Mouse (Mus musculus): ENCODE data around the gene Ctnnbl1. TPM values are rescaled to one million over a fixed set of nuclear protein-coding genes. Genes with fewer than 3 reads are reported as not detected.

The Ctnnbl1 gene
- polyA plus RNA-seq, 1 experiment from 2014 or later, result 97.1 TPM

- Histone ChIP-seq H3K27ac (replicated peaks; ENCODE audit: low read depth, low read length) (no peak overlapping the region), H3K9me3 (replicated peaks; ENCODE audit: control insufficient read depth, low read length) (no peaks in the 10 kb centered on the region), H3K27me3 (ENCODE audit: control insufficient read depth, insufficient read depth, low read length) (no peaks in the 10 kb centered on the region), H3K36me3 (replicated peaks; ENCODE audit: control insufficient read depth, insufficient read depth, low read depth, low read length) (no peaks in the 10 kb centered on the region), H3K9ac (replicated peaks; ENCODE audit: low read length) (no peak overlapping the region), H3K4me2 (ENCODE audit: low read depth, low read length) (no peak overlapping the region), H3K4me1 (ENCODE audit: control insufficient read depth, insufficient read depth, low read length) (no peaks in the 10 kb centered on the region; the same call in 1 of the 2 replicates), H3K4me3 (ENCODE audit: low read depth, low read length) (no peak overlapping the region)
- DNase-seq (ENCODE audit: low spot score), result no peak
- 61% methylated on average over 7 of the region's 7 CpGs for WGBS
- no peak for ATAC-seq (replicated peaks; ENCODE audit: insufficient number of reproducible peaks, low FRiP score, low TSS enrichment, low read depth)
These were observed 71.2 kb downstream of the Ctnnbl1 start for GRCm38 (mm10) chr2:157808368-157808923.

GRCm38 (mm10) chr2:157809341-157809740 is 72.1 kb downstream of the Ctnnbl1 start:
- Histone ChIP-seq H3K9ac (replicated peaks; ENCODE audit: low read length) (no peak overlapping the region), H3K27ac (replicated peaks; ENCODE audit: low read depth, low read length) (no peak overlapping the region), H3K36me3 (replicated peaks; ENCODE audit: control insufficient read depth, insufficient read depth, low read depth, low read length) (no peaks in the 10 kb centered on the region), H3K4me3 (ENCODE audit: low read depth, low read length) (no peak overlapping the region), H3K4me2 (ENCODE audit: low read depth, low read length) (no peak overlapping the region), H3K27me3 (ENCODE audit: control insufficient read depth, insufficient read depth, low read length) (no peaks in the 10 kb centered on the region), H3K9me3 (replicated peaks; ENCODE audit: control insufficient read depth, low read length) (no peaks in the 10 kb centered on the region), H3K4me1 (ENCODE audit: control insufficient read depth, insufficient read depth, low read length) (no peaks in the 10 kb centered on the region; the same call in 1 of the 2 replicates)
- ATAC-seq (replicated peaks; ENCODE audit: insufficient number of reproducible peaks, low FRiP score, low TSS enrichment, low read depth) (no peak), DNase-seq (ENCODE audit: low spot score) (no peak)
- WGBS, result 89% methylated on average over 6 of the region's 6 CpGs

- DNase-seq (ENCODE audit: low spot score), result no peak
- H3K4me3 ChIP-seq (ENCODE audit: low read depth, low read length), result no peak overlapping the region
- 80% methylated on average over 1 of the region's 1 CpGs for WGBS
- no peaks in the 10 kb centered on the region for H3K36me3 ChIP-seq (replicated peaks; ENCODE audit: control insufficient read depth, insufficient read depth, low read depth, low read length)
- no peak for ATAC-seq (replicated peaks; ENCODE audit: insufficient number of reproducible peaks, low FRiP score, low TSS enrichment, low read depth)
- no peaks in the 10 kb centered on the region for H3K9me3 ChIP-seq (replicated peaks; ENCODE audit: control insufficient read depth, low read length)
- H3K4me1 ChIP-seq (ENCODE audit: control insufficient read depth, insufficient read depth, low read length), result no peaks in the 10 kb centered on the region; the same call in 1 of the 2 replicates
- H3K9ac ChIP-seq (replicated peaks; ENCODE audit: low read length), result no peak overlapping the region
- no peaks in the 10 kb centered on the region for H3K27me3 ChIP-seq (ENCODE audit: control insufficient read depth, insufficient read depth, low read length)
- no peak overlapping the region for H3K27ac ChIP-seq (replicated peaks; ENCODE audit: low read depth, low read length)
- no peak overlapping the region for H3K4me2 ChIP-seq (ENCODE audit: low read depth, low read length)
These were observed 73.5 kb downstream of the Ctnnbl1 start for GRCm38 (mm10) chr2:157810749-157811148.

- no peak for ATAC-seq (replicated peaks; ENCODE audit: insufficient number of reproducible peaks, low FRiP score, low TSS enrichment, low read depth)
- H3K36me3 ChIP-seq (replicated peaks; ENCODE audit: control insufficient read depth, insufficient read depth, low read depth, low read length), result no peaks in the 10 kb centered on the region
- WGBS, result 91% methylated on average over 4 of the region's 4 CpGs
These were observed 75.9 kb downstream of the Ctnnbl1 start for GRCm38 (mm10) chr2:157813121-157813520.

GRCm38 (mm10) chr2:157814116-157814964 is 77.1 kb downstream of the Ctnnbl1 start:
- no peak for DNase-seq (ENCODE audit: low spot score)
- no peak overlapping the region for H3K4me3 ChIP-seq (ENCODE audit: low read depth, low read length)
- no peaks in the 10 kb centered on the region for H3K27me3 ChIP-seq (ENCODE audit: control insufficient read depth, insufficient read depth, low read length)
- no peak for ATAC-seq (replicated peaks; ENCODE audit: insufficient number of reproducible peaks, low FRiP score, low TSS enrichment, low read depth)
- H3K27ac ChIP-seq (replicated peaks; ENCODE audit: low read depth, low read length), result no peak overlapping the region
- H3K36me3 ChIP-seq (replicated peaks; ENCODE audit: control insufficient read depth, insufficient read depth, low read depth, low read length), result no peaks in the 10 kb centered on the region; the same call in 1 of the 2 replicates
- no peaks in the 10 kb centered on the region for H3K4me1 ChIP-seq (ENCODE audit: control insufficient read depth, insufficient read depth, low read length)
- H3K9me3 ChIP-seq (replicated peaks; ENCODE audit: control insufficient read depth, low read length), result no peaks in the 10 kb centered on the region
- H3K9ac ChIP-seq (replicated peaks; ENCODE audit: low read length), result no peak overlapping the region
- 80% methylated on average over 11 of the region's 11 CpGs for WGBS
- no peak overlapping the region for H3K4me2 ChIP-seq (ENCODE audit: low read depth, low read length)

More at GRCm38 (mm10) chr2:157813121-157813520, 75.9 kb downstream of the Ctnnbl1 start:
- Histone ChIP-seq H3K4me2 (ENCODE audit: low read depth, low read length) (no peak overlapping the region), H3K27me3 (ENCODE audit: control insufficient read depth, insufficient read depth, low read length) (no peaks in the 10 kb centered on the region), H3K9me3 (replicated peaks; ENCODE audit: control insufficient read depth, low read length) (no peaks in the 10 kb centered on the region), H3K9ac (replicated peaks; ENCODE audit: low read length) (no peak overlapping the region), H3K4me3 (ENCODE audit: low read depth, low read length) (no peak overlapping the region), H3K27ac (replicated peaks; ENCODE audit: low read depth, low read length) (no peak overlapping the region), H3K4me1 (ENCODE audit: control insufficient read depth, insufficient read depth, low read length) (no peaks in the 10 kb centered on the region; the same call in 1 of the 2 replicates)
- no peak for DNase-seq (ENCODE audit: low spot score)

GRCm38 (mm10) chr2:157814965-157815283 is 77.7 kb downstream of the Ctnnbl1 start:
- Histone ChIP-seq H3K9ac (replicated peaks; ENCODE audit: low read length) (no peak overlapping the region), H3K4me1 (ENCODE audit: control insufficient read depth, insufficient read depth, low read length) (no peaks in the 10 kb centered on the region), H3K4me2 (ENCODE audit: low read depth, low read length) (no peak overlapping the region), H3K27ac (replicated peaks; ENCODE audit: low read depth, low read length) (no peak overlapping the region), H3K27me3 (ENCODE audit: control insufficient read depth, insufficient read depth, low read length) (no peaks in the 10 kb centered on the region), H3K36me3 (replicated peaks; ENCODE audit: control insufficient read depth, insufficient read depth, low read depth, low read length) (no peaks in the 10 kb centered on the region; the same call in 1 of the 2 replicates), H3K4me3 (ENCODE audit: low read depth, low read length) (no peak overlapping the region), H3K9me3 (replicated peaks; ENCODE audit: control insufficient read depth, low read length) (no peaks in the 10 kb centered on the region)
- ATAC-seq (replicated peaks; ENCODE audit: insufficient number of reproducible peaks, low FRiP score, low TSS enrichment, low read depth) (no peak), DNase-seq (ENCODE audit: low spot score) (no peak)
- WGBS, result 93% methylated on average over 2 of the region's 2 CpGs

- ATAC-seq (replicated peaks; ENCODE audit: insufficient number of reproducible peaks, low FRiP score, low TSS enrichment, low read depth) (no peak), DNase-seq (ENCODE audit: low spot score) (no peak)
- H3K9me3 ChIP-seq (replicated peaks; ENCODE audit: control insufficient read depth, low read length), result no peaks in the 10 kb centered on the region
- H3K27ac ChIP-seq (replicated peaks; ENCODE audit: low read depth, low read length), result no peak overlapping the region
- 85% methylated on average over 9 of the region's 9 CpGs for WGBS
- no peaks in the 10 kb centered on the region; the same call in 1 of the 2 replicates for H3K36me3 ChIP-seq (replicated peaks; ENCODE audit: control insufficient read depth, insufficient read depth, low read depth, low read length)
- H3K4me3 ChIP-seq (ENCODE audit: low read depth, low read length), result no peak overlapping the region
- H3K27me3 ChIP-seq (ENCODE audit: control insufficient read depth, insufficient read depth, low read length), result no peaks in the 10 kb centered on the region
- no peak overlapping the region for H3K4me2 ChIP-seq (ENCODE audit: low read depth, low read length)
- no peak overlapping the region for H3K9ac ChIP-seq (replicated peaks; ENCODE audit: low read length)
- no peaks in the 10 kb centered on the region for H3K4me1 ChIP-seq (ENCODE audit: control insufficient read depth, insufficient read depth, low read length)
These were observed 80.5 kb downstream of the Ctnnbl1 start for GRCm38 (mm10) chr2:157817672-157818071.
